Mouse (Mus musculus) embryonic facial prominence, embryonic 14.5 days (tissue): Measurements from ENCODE around the gene Eif4e. TPM values are rescaled to one million over a fixed set of nuclear protein-coding genes. Genes with fewer than 3 reads are reported as not detected.

Experiments
- ATAC-seq: fragments of 200-750 bp; cut with Nextera tagmentation; 2 replicates; pipeline ENCODE4 v1.8.0; 2017; ENCODE audit warnings: low read depth, moderate number of reproducible peaks, moderate TSS enrichment
- DNase-seq: peaks from one replicate; pipeline ENCODE4 v3.0.0-alpha.2; 2015; ENCODE audit warnings: low spot score
- H3K27ac ChIP-seq: fragments of 300-500 bp; sonication (generic); replicated peaks from 2 replicates; pipeline ENCODE4 v1.5.1; 2014; ENCODE audit warnings: low read depth, mild to moderate bottlenecking, low read length, moderate library complexity
- H3K27me3 ChIP-seq: fragments of 300-500 bp; sonication (generic); replicated peaks from 2 replicates; pipeline ENCODE4 v1.6.1; 2014; ENCODE audit warnings: low read length; ENCODE audit not compliant: control insufficient read depth, insufficient read depth
- H3K36me3 ChIP-seq: fragments of 300-500 bp; sonication (generic); 2 replicates; pipeline ENCODE4 v1.6.1; 2014; ENCODE audit warnings: low read length, mixed read lengths; ENCODE audit not compliant: control insufficient read depth, insufficient read depth
- H3K4me1 ChIP-seq: fragments of 300-500 bp; sonication (generic); 2 replicates; pipeline ENCODE4 v1.6.1; 2014; ENCODE audit warnings: antibody characterized with exemption, low read length; ENCODE audit not compliant: control insufficient read depth, insufficient read depth
- H3K4me2 ChIP-seq: fragments of 300-500 bp; sonication (generic); 2 replicates; pipeline ENCODE4 v1.6.1; 2014; ENCODE audit warnings: low read depth, mild to moderate bottlenecking, low read length, moderate library complexity, mixed read lengths
- H3K4me3 ChIP-seq: fragments of 300-500 bp; sonication (generic); 2 replicates; pipeline ENCODE4 v1.5.1; 2014; ENCODE audit warnings: low read depth, mild to moderate bottlenecking, low read length
- H3K9ac ChIP-seq: fragments of 300-500 bp; sonication (generic); 2 replicates; pipeline ENCODE4 v1.6.1; 2014; ENCODE audit warnings: low read depth, mild to moderate bottlenecking, low read length, moderate library complexity, mixed read lengths
- H3K9me3 ChIP-seq: fragments of 300-500 bp; sonication (generic); 2 replicates; pipeline ENCODE4 v1.6.1; 2016; ENCODE audit warnings: low read length; ENCODE audit not compliant: control insufficient read depth
- WGBS: fragments of 180-500 bp; shearing (Covaris S2); extraction: QIAGEN DNeasy Blood & Tissue Kit; methylation state at CpG from one replicate; pipeline ENCODE4 v1.1.7; 2014; 5-methylcytosine and 5-hydroxymethylcytosine counted together
- microRNA counts: library from miRNA; unstranded; fragments of <30 nt; microRNA quantifications from one replicate; lab custom pipeline; 2017
- microRNA-seq: library from miRNA; unstranded; fragments of <30 nt; microRNA quantifications from one replicate; pipeline ENCODE4, GENCODE M21; 2016; ENCODE audit warnings: borderline number of aligned reads
- polyA plus RNA-seq: library from polyadenylated mRNA; unstranded; fragments of >200 nt; fragmentation: Nextera tagmentation; extraction: Ambion mirVana; gene quantifications from 2 replicates; pipeline ENCODE4 v1.2.1, GENCODE M21; 2014

The Eif4e gene
- polyA plus RNA-seq, 1 experiment from 2014 or later = 333 TPM

GRCm38 (mm10) chr3:138608665-138609064 lies 82.7 kb downstream of the Eif4e start:
- Histone ChIP-seq H3K27me3 (no peaks in the 10 kb centered on the region), H3K27ac (no peak overlapping the region), H3K4me3 (no peak overlapping the region), H3K4me1 (no peaks in the 10 kb centered on the region; the same call in 1 of the 2 replicates), H3K9ac (no peak overlapping the region), H3K9me3 (no peaks in the 10 kb centered on the region), H3K36me3 (no peaks in the 10 kb centered on the region), H3K4me2 (no peak overlapping the region)
- ATAC-seq = no peak
- WGBS = 70% methylated on average over 5 of the region's 5 CpGs
- peak; percentile 7 for DNase-seq

MicroRNAs within 50 kb of the gene (microRNA counts, 519-probe panel; counts per million panel counts)
- 1,651 counts per million, percentile 8 among the panel's probes with 10 or more counts for microRNA mmu-miR-1956 (lab: Ali Mortazavi, UCI)

Small RNA genes within 50 kb of the gene (microRNA-seq; reads per million reads assigned to microRNA genes)
- not detected for gene Mir1956

Other genes with a start within 250 kb of the Eif4e start
- gene Adh6a, start 212.9 kb upstream of the Eif4e start, polyA plus RNA-seq = 0.17 TPM in 1 of 2 replicates, not detected in the other
- 0.51 and 0.90 TPM in 2 replicates for gene Adh6b, start 184.4 kb upstream of the Eif4e start, polyA plus RNA-seq
- gene Adh4, start 110.7 kb upstream of the Eif4e start, polyA plus RNA-seq = not detected in 2 replicates
- 169 and 181 TPM in 2 replicates for gene Adh5, start 83.1 kb upstream of the Eif4e start, polyA plus RNA-seq
- gene Metap1, start 36.7 kb upstream of the Eif4e start, polyA plus RNA-seq = 45.8 and 46.4 TPM in 2 replicates
- gene Tspan5, start 216.0 kb downstream of the Eif4e start, polyA plus RNA-seq = 38.7 and 40.6 TPM in 2 replicates